Mouse (Mus musculus): ENCODE data around the gene Camk1d. TPM values are rescaled to one million over a fixed set of nuclear protein-coding genes. Genes with fewer than 3 reads are reported as not detected.

Camk1d gene
- total and polyA plus RNA-seq, 2 experiments, result 17.0 to 47.7 TPM

GRCm38 (mm10) chr2:5321660-5322295 is 392.5 kb downstream of the Camk1d start:
- 66% methylated on average over 8 of the region's 8 CpGs for WGBS
- peaks cover 5% of the 10 kb centered on the region for H3K4me1 ChIP-seq (ENCODE audit: control insufficient read depth, insufficient read depth, low read length)
- peaks cover 2% of the 10 kb centered on the region; the same call in 1 of the 2 replicates for H3K36me3 ChIP-seq (ENCODE audit: control insufficient read depth, insufficient read depth, low read length)
- H3K9ac ChIP-seq (ENCODE audit: low read depth, low read length), result no peak overlapping the region
- no peaks in the 10 kb centered on the region for H3K27me3 ChIP-seq (ENCODE audit: control insufficient read depth, insufficient read depth, low read length)
- H3K4me3 ChIP-seq (ENCODE audit: insufficient read depth, low read depth, low read length), result no peak overlapping the region
- no peak overlapping the region for H3K27ac ChIP-seq (replicated peaks; ENCODE audit: insufficient read depth, low read depth, low read length)
- TF ChIP-seq POLR2A (IDR thresholded peaks at IDR 0.05; ENCODE audit: extremely low read depth, insufficient read depth, low read length), result no peak
- no peak for TF ChIP-seq CTCF (IDR thresholded peaks at IDR 0.05; ENCODE audit: low read depth, low read length)
- peak; percentile 36 for DNase-seq (ENCODE audit: extremely low read depth, low read depth, low spot score)
- H3K79me2 ChIP-seq (ENCODE audit: control insufficient read depth, insufficient read depth, low read length), result no peaks in the 10 kb centered on the region

GRCm38 (mm10) chr2:5319138-5319537 is 395.2 kb downstream of the Camk1d start:
- no peaks in the 10 kb centered on the region for H3K79me2 ChIP-seq (ENCODE audit: control insufficient read depth, insufficient read depth, low read length)
- 88% methylated on average over 3 of the region's 3 CpGs for WGBS
- TF ChIP-seq CTCF (IDR thresholded peaks at IDR 0.05; ENCODE audit: low read depth, low read length), result no peak
- TF ChIP-seq POLR2A (IDR thresholded peaks at IDR 0.05; ENCODE audit: extremely low read depth, insufficient read depth, low read length), result no peak
- no peak overlapping the region for H3K9ac ChIP-seq (ENCODE audit: low read depth, low read length)
- DNase-seq (ENCODE audit: extremely low read depth, low read depth, low spot score), result no peak
- peaks cover 2% of the 10 kb centered on the region; the same call in 1 of the 2 replicates for H3K36me3 ChIP-seq (ENCODE audit: control insufficient read depth, insufficient read depth, low read length)
- H3K27ac ChIP-seq (replicated peaks; ENCODE audit: insufficient read depth, low read depth, low read length), result no peak overlapping the region
- H3K4me1 ChIP-seq (ENCODE audit: control insufficient read depth, insufficient read depth, low read length), result peaks cover 5% of the 10 kb centered on the region
- H3K4me3 ChIP-seq (ENCODE audit: insufficient read depth, low read depth, low read length), result no peak overlapping the region
- H3K27me3 ChIP-seq (ENCODE audit: control insufficient read depth, insufficient read depth, low read length), result no peaks in the 10 kb centered on the region

GRCm38 (mm10) chr2:5316763-5317162 is 397.6 kb downstream of the Camk1d start:
- no peak overlapping the region for H3K9ac ChIP-seq (ENCODE audit: low read depth, low read length)
- no peak for TF ChIP-seq CTCF (IDR thresholded peaks at IDR 0.05; ENCODE audit: low read depth, low read length)
- TF ChIP-seq POLR2A (IDR thresholded peaks at IDR 0.05; ENCODE audit: extremely low read depth, insufficient read depth, low read length), result no peak
- H3K79me2 ChIP-seq (ENCODE audit: control insufficient read depth, insufficient read depth, low read length), result no peaks in the 10 kb centered on the region
- no peaks in the 10 kb centered on the region for H3K27me3 ChIP-seq (ENCODE audit: control insufficient read depth, insufficient read depth, low read length)
- H3K27ac ChIP-seq (replicated peaks; ENCODE audit: insufficient read depth, low read depth, low read length), result no peak overlapping the region
- peaks cover 15% of the 10 kb centered on the region for H3K36me3 ChIP-seq (ENCODE audit: control insufficient read depth, insufficient read depth, low read length)
- WGBS, result 82% methylated on average over 5 of the region's 5 CpGs
- peaks cover 4% of the 10 kb centered on the region for H3K4me1 ChIP-seq (ENCODE audit: control insufficient read depth, insufficient read depth, low read length)
- H3K4me3 ChIP-seq (ENCODE audit: insufficient read depth, low read depth, low read length), result no peak overlapping the region
- DNase-seq (ENCODE audit: extremely low read depth, low read depth, low spot score), result no peak

GRCm38 (mm10) chr2:5316217-5316616 is 398.1 kb downstream of the Camk1d start:
- H3K27me3 ChIP-seq (ENCODE audit: control insufficient read depth, insufficient read depth, low read length), result no peaks in the 10 kb centered on the region
- 89% methylated on average over 4 of the region's 4 CpGs for WGBS
- TF ChIP-seq CTCF (IDR thresholded peaks at IDR 0.05; ENCODE audit: low read depth, low read length) (no peak), POLR2A (IDR thresholded peaks at IDR 0.05; ENCODE audit: extremely low read depth, insufficient read depth, low read length) (no peak)

GRCm38 (mm10) chr2:5315291-5315828 is 399.0 kb downstream of the Camk1d start:
- 89% methylated on average over 8 of the region's 8 CpGs for WGBS
- no peak for DNase-seq (ENCODE audit: extremely low read depth, low read depth, low spot score)
- peaks cover 23% of the 10 kb centered on the region for H3K36me3 ChIP-seq (ENCODE audit: control insufficient read depth, insufficient read depth, low read length)
- H3K4me1 ChIP-seq (ENCODE audit: control insufficient read depth, insufficient read depth, low read length), result no peaks in the 10 kb centered on the region
- TF ChIP-seq POLR2A (IDR thresholded peaks at IDR 0.05; ENCODE audit: extremely low read depth, insufficient read depth, low read length), result no peak
- TF ChIP-seq CTCF (IDR thresholded peaks at IDR 0.05; ENCODE audit: low read depth, low read length), result no peak
- H3K79me2 ChIP-seq (ENCODE audit: control insufficient read depth, insufficient read depth, low read length), result no peaks in the 10 kb centered on the region
- no peak overlapping the region for H3K27ac ChIP-seq (replicated peaks; ENCODE audit: insufficient read depth, low read depth, low read length)
- H3K27me3 ChIP-seq (ENCODE audit: control insufficient read depth, insufficient read depth, low read length), result no peaks in the 10 kb centered on the region
- no peak overlapping the region for H3K4me3 ChIP-seq (ENCODE audit: insufficient read depth, low read depth, low read length)
- no peak overlapping the region for H3K9ac ChIP-seq (ENCODE audit: low read depth, low read length)

More at GRCm38 (mm10) chr2:5316217-5316616, 398.1 kb downstream of the Camk1d start:
- H3K4me1 ChIP-seq (ENCODE audit: control insufficient read depth, insufficient read depth, low read length), result no peaks in the 10 kb centered on the region
- no peak overlapping the region for H3K9ac ChIP-seq (ENCODE audit: low read depth, low read length)
- no peak overlapping the region for H3K27ac ChIP-seq (replicated peaks; ENCODE audit: insufficient read depth, low read depth, low read length)
- H3K36me3 ChIP-seq (ENCODE audit: control insufficient read depth, insufficient read depth, low read length), result peaks cover 15% of the 10 kb centered on the region
- H3K79me2 ChIP-seq (ENCODE audit: control insufficient read depth, insufficient read depth, low read length), result no peaks in the 10 kb centered on the region
- DNase-seq (ENCODE audit: extremely low read depth, low read depth, low spot score), result no peak
- H3K4me3 ChIP-seq (ENCODE audit: insufficient read depth, low read depth, low read length), result no peak overlapping the region
